Mouse (Mus musculus): ENCODE results near the gene Ubqln4. TPM values are rescaled to one million over a fixed set of nuclear protein-coding genes. Genes with fewer than 3 reads are reported as not detected.
A peak's percentile ranks its signal among the peaks of the same experiment; 100 is the strongest.

The Ubqln4 gene
- total and polyA plus RNA-seq, 3 experiments = 43.6 to 171 (median 83.0) TPM

- Histone ChIP-seq H3K27me3 (ENCODE audit: control insufficient read depth in 1 of 2, insufficient read depth in 2 of 2, low read length in 2 of 2) (no peaks in the 10 kb centered on the region), H3K36me3 (ENCODE audit: control insufficient read depth in 1 of 2, insufficient read depth in 2 of 2, low read length in 2 of 2) (peaks cover 0 to 4% of the 10 kb centered on the region in 2 experiments; a peak in 1 of 4 replicates), H3K4me3 (ENCODE audit: control insufficient read depth in 1 of 2, insufficient read depth in 1 of 2, low read depth in 2 of 2, low read length in 2 of 2) (no peak overlapping the region), H3K9me3 (replicated peaks; ENCODE audit: insufficient read depth, low read length) (no peaks in the 10 kb centered on the region), H3K9ac (ENCODE audit: control insufficient read depth, low read depth, low read length, poor library complexity, severe bottlenecking) (peak overlapping the region; percentile 8; the same call in 1 of the 2 replicates), H3K79me2 (ENCODE audit: control insufficient read depth, insufficient read depth, low read length, poor library complexity) (peaks cover 8% of the 10 kb centered on the region), H3K4me1 (ENCODE audit: control insufficient read depth in 1 of 2, insufficient read depth in 2 of 2, low read length in 2 of 2) (peaks cover 7 to 17% of the 10 kb centered on the region in 2 experiments), H3K27ac (ENCODE audit: control insufficient read depth, low read depth, low read length) (no peak overlapping the region)
- peak; percentile 97 for DNase-seq (ENCODE audit: low read depth, low spot score)
- TF ChIP-seq SIN3A (IDR thresholded peaks at IDR 0.05; ENCODE audit: low read length) (peak; percentile 89), GABPA (IDR thresholded peaks at IDR 0.05; ENCODE audit: low read depth, low read length) (no peak), CHD1 (IDR thresholded peaks at IDR 0.05; ENCODE audit: low read depth, low read length) (no peak), CTCF (IDR thresholded peaks at IDR 0.05 in 2 of 3, conservative IDR thresholded peaks at IDR 0.05 in 1 of 3; ENCODE audit: control insufficient read depth in 1 of 3, insufficient read depth in 1 of 3, low read depth in 2 of 3, low read length in 3 of 3, poor library complexity in 1 of 3, severe bottlenecking in 1 of 3) (peak; percentile 99 to 100 (median 100)), POLR2AphosphoS2 (IDR thresholded peaks at IDR 0.05; ENCODE audit: low read length) (no peak), ZC3H11A (IDR thresholded peaks at IDR 0.05; ENCODE audit: low read depth, low read length) (peak; percentile 90), ZMIZ1 (IDR thresholded peaks at IDR 0.05; ENCODE audit: low read depth, low read length) (no peak), BHLHE40 (IDR thresholded peaks at IDR 0.05; ENCODE audit: borderline replicate concordance, low read depth, low read length) (no peak), CHD2 (IDR thresholded peaks at IDR 0.05; ENCODE audit: low read length) (no peak), ETS1 (IDR thresholded peaks at IDR 0.05; ENCODE audit: low read depth, low read length) (peak; percentile 4; the same call in 1 of the 2 replicates), MXI1 (IDR thresholded peaks at IDR 0.05; ENCODE audit: low read depth, low read length) (peak; percentile 93), USF1 (IDR thresholded peaks at IDR 0.05; ENCODE audit: low read depth, low read length) (0 out of 2 replicates have a peak, but pooled peaks have one; percentile 12), MYB (IDR thresholded peaks at IDR 0.05; ENCODE audit: low read depth, low read length) (no peak), JUND (IDR thresholded peaks at IDR 0.05; ENCODE audit: low read depth, low read length) (peak; percentile 98), KAT2A (conservative IDR thresholded peaks at IDR 0.05; ENCODE audit: low read depth, low read length) (no peak; the same call in 1 of the 2 replicates), ZNF384 (IDR thresholded peaks at IDR 0.05; ENCODE audit: low read depth, low read length) (peak; percentile 45; the same call in 1 of the 2 replicates), POLR2AphosphoS5 (IDR thresholded peaks at IDR 0.05; ENCODE audit: borderline replicate concordance, low read depth, low read length) (no peak), MAZ (IDR thresholded peaks at IDR 0.05; ENCODE audit: low read depth, low read length) (peak; percentile 68; the same call in 1 of the 2 replicates), ELF1 (IDR thresholded peaks at IDR 0.05; ENCODE audit: low read depth, low read length) (no peak), RCOR1 (IDR thresholded peaks at IDR 0.05; ENCODE audit: low read depth, low read length) (0 out of 2 replicates have a peak, but pooled peaks have one; percentile 11), HCFC1 (IDR thresholded peaks at IDR 0.05; ENCODE audit: low read depth, low read length) (peak; percentile 62; the same call in 1 of the 2 replicates), USF2 (IDR thresholded peaks at IDR 0.05; ENCODE audit: borderline replicate concordance in 1 of 2, insufficient read depth in 1 of 2, low read depth in 1 of 2, low read length in 2 of 2) (no peak), TAL1 (IDR thresholded peaks at IDR 0.05; ENCODE audit: low read length) (no peak), SMC3 (IDR thresholded peaks at IDR 0.05; ENCODE audit: low read depth, low read length) (peak; percentile 98), MAFK (IDR thresholded peaks at IDR 0.05; ENCODE audit: borderline replicate concordance, low read depth, low read length) (no peak), TCF12 (IDR thresholded peaks at IDR 0.05; ENCODE audit: low read depth, low read length) (peak; percentile 9; the same call in 1 of the 2 replicates), GATA1 (IDR thresholded peaks at IDR 0.05; ENCODE audit: low read depth, low read length) (no peak), MAX (IDR thresholded peaks at IDR 0.05; ENCODE audit: low read length) (peak; percentile 92), ZKSCAN1 (IDR thresholded peaks at IDR 0.05; ENCODE audit: low read depth, low read length) (no peak), RAD21 (IDR thresholded peaks at IDR 0.05; ENCODE audit: low read depth, low read length) (peak; percentile 93), TBP (IDR thresholded peaks at IDR 0.05; ENCODE audit: low read depth, low read length) (peak; percentile 45; the same call in 1 of the 2 replicates), EP300 (IDR thresholded peaks at IDR 0.05; ENCODE audit: low read depth in 1 of 2, low read length in 2 of 2) (peak in 1 of 2 experiments; percentile 30; a peak in 1 of 4 replicates), NRF1 (IDR thresholded peaks at IDR 0.05; ENCODE audit: insufficient read depth, low read depth, low read length, poor library complexity, severe bottlenecking) (peak; percentile 18; the same call in 1 of the 2 replicates), MYC (IDR thresholded peaks at IDR 0.05; ENCODE audit: low read depth, low read length) (peak; percentile 77; the same call in 1 of the 2 replicates), NELFE (IDR thresholded peaks at IDR 0.05; ENCODE audit: low read depth, low read length) (no peak)
Observed at GRCm38 (mm10) chr3:88526157-88527131, 27.1 kb upstream of the Ubqln4 start.

Measured in MEL (cell line).